Mouse (Mus musculus): ENCODE results near the gene Ska2.

The Ska2 gene

GRCm38 (mm10) chr11:87173625-87174024 is 64.6 kb downstream of the Ska2 start:
- DNase-seq (ENCODE audit: low read depth, low spot score): no peak
